Mouse (Mus musculus): ENCODE data around the gene Rfpl4. TPM values are rescaled to one million over a fixed set of nuclear protein-coding genes. Genes with fewer than 3 reads are reported as not detected.

Gene Rfpl4
- polyA plus RNA-seq, 1 experiment from 2014 or later, result not detected

Small RNA genes lying within 50 kb of the gene (microRNA-seq; reads per million reads assigned to microRNA genes)
- gene Gm26217, result not detected

Other genes with a start within 250 kb of the Rfpl4 start
- 3.5 and 3.9 TPM in 2 replicates for gene Isoc2b, start 246.7 kb downstream of the Rfpl4 start, polyA plus RNA-seq (2016; fragmentation: Nextera tagmentation; extraction: Ambion mirVana)
- gene Isoc2a, start 239.8 kb downstream of the Rfpl4 start, polyA plus RNA-seq (2016; fragmentation: Nextera tagmentation; extraction: Ambion mirVana), result 0.62 and 0.95 TPM in 2 replicates
- 0.10 TPM in 1 of 2 replicates, not detected in the other for gene Gm36210, start 210.4 kb downstream of the Rfpl4 start, polyA plus RNA-seq (2016; fragmentation: Nextera tagmentation; extraction: Ambion mirVana)
- 2.4 and 2.7 TPM in 2 replicates for gene Zfp628, start 201.7 kb downstream of the Rfpl4 start, polyA plus RNA-seq (2016; fragmentation: Nextera tagmentation; extraction: Ambion mirVana)
- 0.54 and 0.67 TPM in 2 replicates for gene Nat14, start 194.9 kb downstream of the Rfpl4 start, polyA plus RNA-seq (2016; fragmentation: Nextera tagmentation; extraction: Ambion mirVana)
- gene Ssc5d, start 191.2 kb downstream of the Rfpl4 start, polyA plus RNA-seq (2016; fragmentation: Nextera tagmentation; extraction: Ambion mirVana), result 0.13 and 0.19 TPM in 2 replicates
- not detected in 2 replicates for gene Sbk2, start 152.5 kb downstream of the Rfpl4 start, polyA plus RNA-seq (2016; fragmentation: Nextera tagmentation; extraction: Ambion mirVana)
- not detected in 2 replicates for gene Sbk3, start 145.8 kb downstream of the Rfpl4 start, polyA plus RNA-seq (2016; fragmentation: Nextera tagmentation; extraction: Ambion mirVana)
- 6.4 and 6.9 TPM in 2 replicates for gene Zfp579, start 120.8 kb downstream of the Rfpl4 start, polyA plus RNA-seq (2016; fragmentation: Nextera tagmentation; extraction: Ambion mirVana)
- gene Zfp524, start 102.5 kb downstream of the Rfpl4 start, polyA plus RNA-seq (2016; fragmentation: Nextera tagmentation; extraction: Ambion mirVana), result 11.5 and 11.7 TPM in 2 replicates
- 29.4 TPM in 2 replicates for gene Fiz1, start 102.3 kb downstream of the Rfpl4 start, polyA plus RNA-seq (2016; fragmentation: Nextera tagmentation; extraction: Ambion mirVana)
- gene Gm44973, start 101.5 kb downstream of the Rfpl4 start, polyA plus RNA-seq (2016; fragmentation: Nextera tagmentation; extraction: Ambion mirVana), result 0.62 and 1.0 TPM in 2 replicates
- gene Zfp865, start 96.6 kb downstream of the Rfpl4 start, polyA plus RNA-seq (2016; fragmentation: Nextera tagmentation; extraction: Ambion mirVana), result 2.6 and 2.7 TPM in 2 replicates
- gene Ccdc106, start 96.4 kb downstream of the Rfpl4 start, polyA plus RNA-seq (2016; fragmentation: Nextera tagmentation; extraction: Ambion mirVana), result 2.2 and 2.4 TPM in 2 replicates
- not detected in 2 replicates for gene 4632433K11Rik, start 82.8 kb downstream of the Rfpl4 start, polyA plus RNA-seq (2016; fragmentation: Nextera tagmentation; extraction: Ambion mirVana)
- 1.1 and 1.3 TPM in 2 replicates for gene Zfp784, start 78.5 kb downstream of the Rfpl4 start, polyA plus RNA-seq (2016; fragmentation: Nextera tagmentation; extraction: Ambion mirVana)
- gene Zfp580, start 65.4 kb downstream of the Rfpl4 start, polyA plus RNA-seq (2016; fragmentation: Nextera tagmentation; extraction: Ambion mirVana), result 5.2 and 5.6 TPM in 2 replicates
- 97.6 and 109 TPM in 2 replicates for gene U2af2, start 54.8 kb downstream of the Rfpl4 start, polyA plus RNA-seq (2016; fragmentation: Nextera tagmentation; extraction: Ambion mirVana)
- gene Epn1, start 36.7 kb downstream of the Rfpl4 start, polyA plus RNA-seq (2016; fragmentation: Nextera tagmentation; extraction: Ambion mirVana), result 66.2 and 69.1 TPM in 2 replicates
- gene Rasl2-9, start 9.0 kb upstream of the Rfpl4 start, polyA plus RNA-seq (2016; fragmentation: Nextera tagmentation; extraction: Ambion mirVana), result 0.38 TPM in 1 of 2 replicates, not detected in the other
- 0.05 TPM in 1 of 2 replicates, not detected in the other for gene Vmn1r55, start 32.7 kb upstream of the Rfpl4 start, polyA plus RNA-seq (2016; fragmentation: Nextera tagmentation; extraction: Ambion mirVana)
- not detected in 2 replicates for gene Vmn1r56, start 79.8 kb upstream of the Rfpl4 start, polyA plus RNA-seq (2016; fragmentation: Nextera tagmentation; extraction: Ambion mirVana)
- gene Vmn1r57, start 101.5 kb upstream of the Rfpl4 start, polyA plus RNA-seq (2016; fragmentation: Nextera tagmentation; extraction: Ambion mirVana), result not detected in 2 replicates
- not detected in 2 replicates for gene Gm5065, start 233.6 kb upstream of the Rfpl4 start, polyA plus RNA-seq (2016; fragmentation: Nextera tagmentation; extraction: Ambion mirVana)
- not detected in 2 replicates for gene Nlrp2, start 234.1 kb upstream of the Rfpl4 start, polyA plus RNA-seq (2016; fragmentation: Nextera tagmentation; extraction: Ambion mirVana)

Measured in liver, embryonic 12.5 days (tissue).